ENCODE assay signal across 20 mouse cellular contexts in genomic region chr1:134932431-134932830, GRCm38 (mm10). TPM values are rescaled to one million over a fixed set of nuclear protein-coding genes. Genes with fewer than 3 reads are reported as not detected.
DNase-seq lines count a peak whose midpoint lies in the region; ATAC-seq lines count a peak whose summit lies in the region.
"Had no signal": no experiment of that assay in that cellular context is flagged by ENCODE, and none has a peak within 500 bp of the region (broad histone marks: within the 10 kb centered on the region; RNA-seq: fewer than 3 reads in every experiment).

No protein-coding gene starts in this region.

- DNase-seq in heart, postnatal 4 days, result no peak
- peak; percentile 28 for DNase-seq in 416B (ENCODE audit: low read depth)
- DNase-seq in embryo, embryonic 9.5 days (ENCODE audit: extremely low spot score), result peak; percentile 4
- DNase-seq in yolk sac, embryonic 10.5 days (ENCODE audit: low spot score), result no peak
- DNase-seq: adrenal gland, postnatal 36 days; cerebellum, adult 2 months; kidney, postnatal 10 days; liver, embryonic 13.5 days; right cerebral cortex, postnatal 14 days had no signal

- peaks cover 35% of the 10 kb centered on the region for H3K4me1 ChIP-seq in heart, embryonic 11.5 days (ENCODE audit: control insufficient read depth, insufficient read depth, low read length)
- H3K4me1 ChIP-seq in heart, embryonic 16.5 days (ENCODE audit: control insufficient read depth, insufficient read depth, low read length), result peaks cover 36% of the 10 kb centered on the region
- no peaks in the 10 kb centered on the region for H3K4me1 ChIP-seq in midbrain, embryonic 16.5 days (ENCODE audit: control insufficient read depth, insufficient read depth, low read length)
- no peaks in the 10 kb centered on the region for H3K4me1 ChIP-seq in intestine, embryonic 16.5 days (ENCODE audit: control insufficient read depth, insufficient read depth, low read length)
- H3K4me1 ChIP-seq: forebrain, embryonic 13.5 days; intestine, embryonic 15.5 days; liver, embryonic 13.5 days; midbrain, embryonic 15.5 days had no signal

- WGBS in heart, embryonic 11.5 days (ENCODE audit: insufficient replicate concordance), result 44% methylated on average over 7 of the region's 7 CpGs
- 30% methylated on average over 7 of the region's 7 CpGs for WGBS in heart, embryonic 16.5 days
- 30% methylated on average over 7 of the region's 7 CpGs for WGBS in midbrain, embryonic 16.5 days
- 48% methylated on average over 7 of the region's 7 CpGs for WGBS in intestine, embryonic 16.5 days

- H3K36me3 ChIP-seq in heart, embryonic 11.5 days (ENCODE audit: control insufficient read depth, insufficient read depth, low read length), result no peaks in the 10 kb centered on the region
- H3K36me3 ChIP-seq in heart, embryonic 16.5 days (ENCODE audit: control insufficient read depth, insufficient read depth), result no peaks in the 10 kb centered on the region
- H3K36me3 ChIP-seq in midbrain, embryonic 16.5 days (ENCODE audit: control insufficient read depth, insufficient read depth, low read length), result no peaks in the 10 kb centered on the region
- no peaks in the 10 kb centered on the region for H3K36me3 ChIP-seq in intestine, embryonic 16.5 days (ENCODE audit: control insufficient read depth, insufficient read depth, low read length)
- H3K36me3 ChIP-seq: intestine, embryonic 15.5 days; limb, embryonic 12.5 days; liver, embryonic 13.5 days; midbrain, embryonic 15.5 days had no signal

- H3K4me3 ChIP-seq in heart, embryonic 11.5 days (ENCODE audit: low read depth, low read length), result no peak overlapping the region
- no peak overlapping the region for H3K4me3 ChIP-seq in heart, embryonic 16.5 days (ENCODE audit: low read length)
- H3K4me3 ChIP-seq in midbrain, embryonic 16.5 days (ENCODE audit: low read depth, low read length), result no peak overlapping the region
- no peak overlapping the region for H3K4me3 ChIP-seq in intestine, embryonic 16.5 days (ENCODE audit: low read length)
- H3K4me3 ChIP-seq: forebrain, embryonic 13.5 days; intestine, embryonic 15.5 days; layer of hippocampus, adult 2 months; limb, embryonic 12.5 days; liver, embryonic 13.5 days; midbrain, embryonic 15.5 days had no signal

- H3K9me3 ChIP-seq in heart, embryonic 11.5 days (replicated peaks; ENCODE audit: control insufficient read depth, low read length), result no peaks in the 10 kb centered on the region
- H3K9me3 ChIP-seq in heart, embryonic 16.5 days (replicated peaks; ENCODE audit: control insufficient read depth, low read length), result no peaks in the 10 kb centered on the region; the same call in 1 of the 2 replicates
- H3K9me3 ChIP-seq in midbrain, embryonic 16.5 days (replicated peaks; ENCODE audit: control insufficient read depth, low read length, poor library complexity, severe bottlenecking), result no peaks in the 10 kb centered on the region
- no peaks in the 10 kb centered on the region for H3K9me3 ChIP-seq in intestine, embryonic 16.5 days (ENCODE audit: control insufficient read depth, low read length)
- H3K9me3 ChIP-seq: forebrain, embryonic 13.5 days; intestine, embryonic 15.5 days; limb, embryonic 12.5 days; liver, embryonic 13.5 days; midbrain, embryonic 15.5 days had no signal

- peak overlapping the region; percentile 32; the same call in 1 of the 2 replicates for H3K27ac ChIP-seq in heart, embryonic 11.5 days (ENCODE audit: low read depth, low read length)
- peak overlapping the region; percentile 87 for H3K27ac ChIP-seq in heart, embryonic 16.5 days (ENCODE audit: low read length)
- H3K27ac ChIP-seq in midbrain, embryonic 16.5 days (ENCODE audit: low read length), result no peak overlapping the region
- H3K27ac ChIP-seq in intestine, embryonic 16.5 days (ENCODE audit: low read length), result no peak overlapping the region
- H3K27ac ChIP-seq: forebrain, embryonic 13.5 days; hindbrain, embryonic 14.5 days; intestine, embryonic 15.5 days; layer of hippocampus, adult 2 months; limb, embryonic 12.5 days; liver, embryonic 13.5 days; midbrain, embryonic 15.5 days; stomach, postnatal 0 days had no signal

- H3K27me3 ChIP-seq in heart, embryonic 11.5 days (ENCODE audit: control insufficient read depth, insufficient read depth, low read length), result no peaks in the 10 kb centered on the region
- H3K27me3 ChIP-seq in heart, embryonic 16.5 days (ENCODE audit: control insufficient read depth, insufficient read depth, low read length), result no peaks in the 10 kb centered on the region
- no peaks in the 10 kb centered on the region for H3K27me3 ChIP-seq in midbrain, embryonic 16.5 days (ENCODE audit: control insufficient read depth, insufficient read depth, low read depth, low read length)
- no peaks in the 10 kb centered on the region for H3K27me3 ChIP-seq in intestine, embryonic 16.5 days (replicated peaks; ENCODE audit: control insufficient read depth, insufficient read depth, low read length)
- H3K27me3 ChIP-seq: forebrain, embryonic 13.5 days; intestine, embryonic 15.5 days; limb, embryonic 12.5 days; liver, embryonic 13.5 days; midbrain, embryonic 15.5 days had no signal

- H3K4me2 ChIP-seq in heart, embryonic 11.5 days, result peak overlapping the region; percentile 41
- peak overlapping the region; percentile 50 for H3K4me2 ChIP-seq in heart, embryonic 16.5 days (ENCODE audit: low read depth, low read length)
- no peak overlapping the region for H3K4me2 ChIP-seq in midbrain, embryonic 16.5 days (ENCODE audit: low read length)
- no peak overlapping the region for H3K4me2 ChIP-seq in intestine, embryonic 16.5 days (ENCODE audit: low read depth, low read length)
- H3K4me2 ChIP-seq: forebrain, embryonic 13.5 days; hindbrain, embryonic 14.5 days; intestine, embryonic 15.5 days; limb, embryonic 12.5 days; liver, embryonic 13.5 days; midbrain, embryonic 15.5 days had no signal

- no peak overlapping the region for H3K9ac ChIP-seq in heart, embryonic 11.5 days (ENCODE audit: low read depth, low read length)
- H3K9ac ChIP-seq in heart, embryonic 16.5 days (ENCODE audit: low read length), result peak overlapping the region; percentile 43
- H3K9ac ChIP-seq in midbrain, embryonic 16.5 days (ENCODE audit: low read depth, low read length), result no peak overlapping the region
- H3K9ac ChIP-seq in intestine, embryonic 16.5 days (ENCODE audit: low read depth, low read length), result no peak overlapping the region
- H3K9ac ChIP-seq: forebrain, embryonic 13.5 days; hindbrain, embryonic 14.5 days; intestine, embryonic 15.5 days; limb, embryonic 12.5 days; liver, embryonic 13.5 days; midbrain, embryonic 15.5 days had no signal

- no peak for ATAC-seq in heart, embryonic 11.5 days (replicated peaks; ENCODE audit: insufficient number of reproducible peaks, low FRiP score, low TSS enrichment)
- ATAC-seq in heart, embryonic 16.5 days (replicated peaks; ENCODE audit: extremely low read depth, insufficient read depth, low FRiP score), result no peak
- no peak for ATAC-seq in midbrain, embryonic 16.5 days
- ATAC-seq in intestine, embryonic 16.5 days, result no peak
- ATAC-seq: forebrain, embryonic 13.5 days; intestine, embryonic 15.5 days; midbrain, embryonic 15.5 days had no signal

RNA-seq across cellular contexts. Expression of gene Ppp1r12b, which starts 23.3 kb away (rescaled TPM):
- polyA plus RNA-seq in heart, embryonic 11.5 days (2014; fragmentation: Nextera tagmentation; extraction: Ambion mirVana), result 23.2 and 26.7 TPM in 2 replicates
- total RNA-seq in heart, postnatal 4 days (2021), result 100 to 1,000 TPM; 118 to 124 TPM
- polyA plus RNA-seq in heart, embryonic 16.5 days (2015; fragmentation: Nextera tagmentation; extraction: Ambion mirVana), result 24.2 and 30.4 TPM in 2 replicates
- polyA plus RNA-seq in midbrain, embryonic 16.5 days (2015; fragmentation: Nextera tagmentation; extraction: Ambion mirVana), result 13.6 and 13.7 TPM in 2 replicates
- polyA plus RNA-seq in intestine, embryonic 16.5 days (2015; fragmentation: Nextera tagmentation; extraction: Ambion mirVana), result 13.9 and 18.5 TPM in 2 replicates

RNA-seq across cellular contexts. Expression of gene Ube2t, which starts 29.9 kb away (rescaled TPM):
- polyA plus RNA-seq in heart, embryonic 11.5 days (2014; fragmentation: Nextera tagmentation; extraction: Ambion mirVana), result 48.0 and 48.6 TPM in 2 replicates
- total RNA-seq in heart, postnatal 4 days (2021), result 10 to 100 TPM; 22.6 to 24.2 TPM
- 49.7 and 54.6 TPM in 2 replicates for polyA plus RNA-seq in heart, embryonic 16.5 days (2015; fragmentation: Nextera tagmentation; extraction: Ambion mirVana)
- 9.7 and 10.6 TPM in 2 replicates for polyA plus RNA-seq in midbrain, embryonic 16.5 days (2015; fragmentation: Nextera tagmentation; extraction: Ambion mirVana)
- polyA plus RNA-seq in intestine, embryonic 16.5 days (2015; fragmentation: Nextera tagmentation; extraction: Ambion mirVana), result 23.2 and 28.4 TPM in 2 replicates

Comparison
In these comparisons a context has a peak if more than half of its experiments do, and no peak if none do; other contexts are left out.
1. H3K27ac ChIP-seq: peak in heart, embryonic 11.5 days (single experiment) and heart, embryonic 16.5 days (single experiment); none in midbrain, embryonic 16.5 days (single experiment) and intestine, embryonic 16.5 days (single experiment).
2. H3K4me2 ChIP-seq: peak in heart, embryonic 11.5 days (single experiment) and heart, embryonic 16.5 days (single experiment); none in midbrain, embryonic 16.5 days (single experiment) and intestine, embryonic 16.5 days (single experiment).
3. DNase-seq: peak in 416B (single experiment) and embryo, embryonic 9.5 days (single experiment); none in heart, postnatal 4 days (single experiment) and yolk sac, embryonic 10.5 days (single experiment).